Mouse (Mus musculus): ENCODE measurements around the gene Zbtb12. TPM values are rescaled to one million over a fixed set of nuclear protein-coding genes. Genes with fewer than 3 reads are reported as not detected.
"Not testable (repeated sequence)": the region's sequence is repeated elsewhere in the genome, so short reads cannot be mapped to it uniquely, and the experiment has no call there.

Gene Zbtb12
- polyA plus RNA-seq, 1 experiment: 10.2 TPM

DNA sequence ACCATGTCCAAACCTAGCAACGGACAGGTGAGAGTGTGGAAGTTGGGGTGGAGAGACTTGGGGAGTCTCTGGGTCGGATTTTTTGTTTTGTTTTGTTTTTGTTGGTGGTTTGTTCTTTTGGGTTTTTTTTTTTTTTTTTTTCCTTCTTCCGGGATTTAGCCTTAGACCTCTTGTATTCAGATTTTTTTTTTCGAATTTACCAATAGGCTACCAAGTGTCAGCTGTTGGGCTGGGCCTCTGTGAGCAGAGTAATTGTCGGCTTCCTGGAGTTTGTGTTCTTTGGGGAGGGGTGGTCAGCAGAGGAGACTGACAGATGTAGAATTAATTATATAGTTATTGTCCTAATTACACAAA is 20.6 kb downstream of the Zbtb12 start:
- H3K27me3 ChIP-seq (ENCODE audit: control insufficient read depth, insufficient read depth, insufficient read length): no peaks in the 10 kb centered on the region
- H3K79me2 ChIP-seq (ENCODE audit: control insufficient read depth, insufficient read depth): peaks cover 28% of the 10 kb centered on the region
- H3ac ChIP-seq (ENCODE audit: control insufficient read depth, insufficient read length): peak overlapping the region; percentile 75
- peaks cover 4% of the 10 kb centered on the region for H3K36me3 ChIP-seq (ENCODE audit: control insufficient read depth, insufficient read depth)
- H3K4me3 ChIP-seq: peak overlapping the region; percentile 91
- H3K4me2 ChIP-seq (ENCODE audit: low read depth): peak overlapping the region; percentile 80
- TF ChIP-seq SRF (IDR thresholded peaks at IDR 0.05; ENCODE audit: control insufficient read depth, insufficient read length, low read depth) (no peak), USF1 (IDR thresholded peaks at IDR 0.05; ENCODE audit: low read depth) (peak; percentile 34)

DNA sequence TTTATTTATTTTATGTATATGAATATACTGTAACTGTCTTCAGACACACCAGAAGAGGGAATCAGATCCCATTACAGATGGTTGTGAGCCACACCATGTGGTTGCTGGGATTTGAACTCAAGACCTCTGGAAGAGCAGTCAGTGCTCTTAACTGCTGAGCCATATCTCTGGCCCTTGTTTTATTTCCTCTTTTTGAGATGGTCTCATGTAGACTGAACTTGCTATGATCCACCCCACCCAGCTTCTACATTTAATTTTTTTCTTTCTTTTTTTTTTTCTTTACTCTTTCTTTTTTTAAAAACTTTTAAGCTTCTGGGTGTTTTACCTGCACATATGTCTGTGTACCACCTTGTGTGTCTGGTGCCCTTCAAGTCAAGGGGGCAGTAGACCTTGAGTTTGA is 21.5 kb downstream of the Zbtb12 start:
- H3K4me2 ChIP-seq (ENCODE audit: low read depth): peak overlapping the region; percentile 80
- not testable (repeated sequence) for H3K36me3 ChIP-seq (ENCODE audit: control insufficient read depth, insufficient read depth); H3K27me3 ChIP-seq (ENCODE audit: control insufficient read depth, insufficient read depth, insufficient read length); H3K4me3 ChIP-seq; H3ac ChIP-seq (ENCODE audit: control insufficient read depth, insufficient read length)
- H3K79me2 ChIP-seq (ENCODE audit: control insufficient read depth, insufficient read depth): peaks cover 28% of the 10 kb centered on the region

DNA sequence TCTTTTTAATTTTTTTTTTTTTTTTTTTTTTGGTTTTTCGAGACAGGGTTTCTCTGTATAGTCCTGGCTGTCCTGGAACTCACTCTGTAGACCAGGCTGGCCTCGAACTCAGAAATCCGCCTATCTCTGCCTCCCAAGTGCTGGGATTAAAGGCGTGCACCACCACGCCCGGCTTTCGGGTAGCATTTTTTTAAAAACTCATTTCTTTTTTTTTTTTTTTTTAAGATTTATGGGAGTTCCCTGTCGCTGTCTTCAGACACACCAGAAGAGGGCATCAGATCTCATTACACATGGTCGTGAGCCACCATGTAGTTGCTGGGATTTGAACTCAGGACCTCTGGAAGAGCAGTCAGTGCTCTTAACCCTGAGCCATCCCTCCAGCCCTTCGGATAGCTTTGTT is 22.7 kb downstream of the Zbtb12 start:
- not testable (repeated sequence) for H3K36me3 ChIP-seq (ENCODE audit: control insufficient read depth, insufficient read depth); H3K4me2 ChIP-seq (ENCODE audit: low read depth); H3K4me3 ChIP-seq; H3ac ChIP-seq (ENCODE audit: control insufficient read depth, insufficient read length); H3K27me3 ChIP-seq (ENCODE audit: control insufficient read depth, insufficient read depth, insufficient read length)
- H3K79me2 ChIP-seq (ENCODE audit: control insufficient read depth, insufficient read depth): peaks cover 28% of the 10 kb centered on the region

DNA sequence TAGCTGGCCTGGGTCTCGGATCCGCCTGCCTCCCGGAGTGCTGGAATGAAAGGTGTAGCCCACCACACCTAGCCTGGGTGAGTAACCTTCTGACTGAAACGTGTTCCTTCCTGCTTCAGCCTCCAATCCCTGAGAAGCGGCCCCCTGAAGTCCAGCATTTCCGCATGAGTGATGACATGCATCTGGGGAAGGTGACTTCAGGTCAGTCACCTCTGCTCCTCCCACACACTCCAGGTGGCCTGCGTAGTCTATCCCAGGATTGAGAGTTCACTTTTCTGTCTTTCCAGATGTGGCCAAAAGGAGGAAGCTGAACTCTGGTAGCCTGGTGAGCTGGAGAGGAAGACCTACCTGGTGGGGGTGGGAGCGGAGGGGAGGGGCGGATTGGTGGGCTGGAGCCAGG is 23.6 kb downstream of the Zbtb12 start:
- H3K27me3 ChIP-seq (ENCODE audit: control insufficient read depth, insufficient read depth, insufficient read length): no peaks in the 10 kb centered on the region
- no peak overlapping the region for H3ac ChIP-seq (ENCODE audit: control insufficient read depth, insufficient read length)
- H3K79me2 ChIP-seq (ENCODE audit: control insufficient read depth, insufficient read depth): peaks cover 28% of the 10 kb centered on the region
- TF ChIP-seq MAX (IDR thresholded peaks at IDR 0.05; ENCODE audit: low read depth) (no peak), SRF (IDR thresholded peaks at IDR 0.05; ENCODE audit: control insufficient read depth, insufficient read length, low read depth) (no peak), POLR2A (IDR thresholded peaks at IDR 0.05; ENCODE audit: insufficient read length, low read depth) (no peak), MYOD1 (IDR thresholded peaks at IDR 0.05; ENCODE audit: control insufficient read depth in 1 of 3, insufficient read length in 2 of 3, low read depth in 2 of 3) (no peak), TCF3 (IDR thresholded peaks at IDR 0.05; ENCODE audit: insufficient read length, low read depth) (no peak), USF1 (IDR thresholded peaks at IDR 0.05; ENCODE audit: low read depth) (no peak), POLR2AphosphoS2 (IDR thresholded peaks at IDR 0.05; ENCODE audit: insufficient read length, low read depth) (no peak), CEBPB (IDR thresholded peaks at IDR 0.05; ENCODE audit: insufficient read depth, poor library complexity, severe bottlenecking) (no peak)
- H3K36me3 ChIP-seq (ENCODE audit: control insufficient read depth, insufficient read depth): peaks cover 5% of the 10 kb centered on the region
- no peak overlapping the region for H3K4me2 ChIP-seq (ENCODE audit: low read depth)
- H3K4me3 ChIP-seq: no peak overlapping the region

DNA sequence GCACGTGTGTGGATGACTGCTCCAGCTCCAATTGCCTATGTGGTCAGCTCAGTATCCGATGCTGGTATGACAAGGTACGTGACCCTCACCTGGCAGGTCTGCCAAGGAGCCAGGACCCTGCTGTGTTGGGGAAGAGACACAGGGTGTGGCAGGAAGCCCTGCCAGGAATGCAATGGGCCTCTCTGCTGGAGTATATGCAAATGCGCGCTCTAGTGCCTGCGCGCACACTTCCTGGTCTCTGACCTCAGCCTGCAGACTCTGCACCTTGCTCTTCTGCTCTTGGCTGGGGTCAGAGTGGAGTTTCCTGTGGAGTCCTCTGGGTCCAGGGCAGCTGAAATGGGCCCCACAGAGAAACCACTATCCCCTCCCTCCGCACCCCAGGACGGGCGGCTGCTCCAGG is 31.7 kb downstream of the Zbtb12 start:
- Histone ChIP-seq H3ac (ENCODE audit: control insufficient read depth, insufficient read length) (no peak overlapping the region), H3K27me3 (ENCODE audit: control insufficient read depth, insufficient read depth, insufficient read length) (no peaks in the 10 kb centered on the region), H3K4me2 (ENCODE audit: low read depth) (no peak overlapping the region), H3K79me2 (ENCODE audit: control insufficient read depth, insufficient read depth) (no peaks in the 10 kb centered on the region), H3K36me3 (ENCODE audit: control insufficient read depth, insufficient read depth) (peaks cover 22% of the 10 kb centered on the region), H3K4me3 (no peak overlapping the region)
- TF ChIP-seq POLR2A (IDR thresholded peaks at IDR 0.05; ENCODE audit: insufficient read length, low read depth) (peak; percentile 3), POLR2AphosphoS2 (IDR thresholded peaks at IDR 0.05; ENCODE audit: insufficient read length, low read depth) (no peak)

DNA sequence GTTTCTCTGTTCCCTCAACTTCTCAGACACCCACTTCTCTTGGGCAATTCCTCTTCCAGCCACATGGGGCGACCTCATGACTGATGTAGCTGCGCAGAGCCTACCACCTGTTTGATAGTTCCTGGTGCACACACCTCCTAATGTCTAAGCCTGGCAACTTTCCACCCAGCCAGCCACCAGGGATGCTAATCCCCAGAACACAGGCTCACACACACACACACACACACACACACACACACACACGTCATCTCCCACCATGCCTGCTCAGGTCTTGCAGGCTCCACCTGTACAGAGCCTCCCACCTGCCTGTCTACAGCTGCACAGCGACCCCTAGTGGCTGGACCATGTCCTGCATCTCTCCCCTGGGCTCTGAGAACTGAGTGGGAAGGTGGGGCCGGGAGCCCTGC is 32.7 kb downstream of the Zbtb12 start:
- TF ChIP-seq POLR2AphosphoS2 (IDR thresholded peaks at IDR 0.05; ENCODE audit: insufficient read length, low read depth) (peak; percentile 67), TCF12 (IDR thresholded peaks at IDR 0.05; ENCODE audit: insufficient read depth, poor library complexity, severe bottlenecking) (no peak), MYOD1 (IDR thresholded peaks at IDR 0.05; ENCODE audit: control insufficient read depth in 1 of 3, insufficient read length in 2 of 3, low read depth in 2 of 3) (peak in 1 of 3 experiments; percentile 38)
- H3K4me3 ChIP-seq: no peak overlapping the region
- peaks cover 22% of the 10 kb centered on the region for H3K36me3 ChIP-seq (ENCODE audit: control insufficient read depth, insufficient read depth)
- H3K4me2 ChIP-seq (ENCODE audit: low read depth): no peak overlapping the region
- H3K27me3 ChIP-seq (ENCODE audit: control insufficient read depth, insufficient read depth, insufficient read length): no peaks in the 10 kb centered on the region
- H3ac ChIP-seq (ENCODE audit: control insufficient read depth, insufficient read length): no peak overlapping the region
- H3K79me2 ChIP-seq (ENCODE audit: control insufficient read depth, insufficient read depth): no peaks in the 10 kb centered on the region

DNA sequence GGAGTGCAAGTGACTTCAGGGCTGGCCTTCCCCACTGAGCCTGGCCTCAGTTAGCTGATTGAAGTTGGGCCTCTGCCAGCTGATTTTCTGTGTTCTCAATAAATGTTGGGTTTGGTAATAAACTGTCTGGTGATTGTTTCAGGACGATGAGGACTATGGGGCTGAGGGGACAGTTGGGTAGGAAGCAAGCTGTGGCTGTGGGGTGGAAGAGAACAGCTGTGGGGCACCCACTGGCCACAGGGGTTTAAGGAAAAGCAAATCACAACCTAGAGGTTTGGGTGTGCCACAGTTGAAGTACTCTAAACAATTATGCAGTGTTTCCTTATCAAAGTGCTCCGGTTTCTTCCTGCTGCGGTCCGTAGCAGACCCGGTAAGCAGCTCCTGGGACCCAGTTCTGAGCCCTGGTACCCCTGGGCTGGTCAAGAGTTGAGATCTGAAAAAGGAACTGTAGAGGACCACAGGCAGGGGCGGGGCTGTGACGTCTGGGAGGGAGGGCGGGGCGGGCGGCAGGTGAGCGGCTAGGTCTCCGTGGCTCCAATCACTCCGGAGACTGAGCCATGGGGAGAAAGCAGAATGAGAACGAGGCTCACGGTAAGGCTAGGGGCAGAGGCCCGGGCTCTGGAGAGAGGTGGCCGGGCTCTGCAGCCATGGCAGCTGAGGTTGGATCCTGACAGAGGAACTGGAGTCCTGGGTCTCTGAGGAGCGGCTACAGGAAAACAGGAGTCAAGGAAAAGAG is 34.8 kb downstream of the Zbtb12 start, which contains the start of gene Slc44a4:
Slc44a4 (plus strand) TSS at position 537 of the 736 bp plus-strand sequence.
- Histone ChIP-seq H3K4me3 (no peak within 1 kb of the TSS), H3K79me2 (ENCODE audit: control insufficient read depth, insufficient read depth) (no peaks in the 10 kb centered on the region), H3K27me3 (ENCODE audit: control insufficient read depth, insufficient read depth, insufficient read length) (no peaks in the 10 kb centered on the region), H3K4me2 (ENCODE audit: low read depth) (peak within 1 kb of the TSS; percentile 50), H3K36me3 (ENCODE audit: control insufficient read depth, insufficient read depth) (peaks cover 14% of the 10 kb centered on the region), H3ac (ENCODE audit: control insufficient read depth, insufficient read length) (no peak within 1 kb of the TSS)
- TF ChIP-seq MYOG (IDR thresholded peaks at IDR 0.05; ENCODE audit: control insufficient read depth in 1 of 3, insufficient read depth in 1 of 3, insufficient read length in 2 of 3, low read depth in 2 of 3): peak in 2 of 3 experiments; percentile 39 to 70
- peak in 1 of 3 experiments; percentile 53 for TF ChIP-seq MYOD1 (IDR thresholded peaks at IDR 0.05; ENCODE audit: control insufficient read depth in 1 of 3, insufficient read length in 2 of 3, low read depth in 2 of 3)
- no peak for TF ChIP-seq USF1 (IDR thresholded peaks at IDR 0.05; ENCODE audit: low read depth)
- TF ChIP-seq REST (IDR thresholded peaks at IDR 0.05; ENCODE audit: insufficient read depth, insufficient read length): no peak
- no peak for TF ChIP-seq TCF3 (IDR thresholded peaks at IDR 0.05; ENCODE audit: insufficient read length, low read depth)
- TF ChIP-seq POLR2AphosphoS2 (IDR thresholded peaks at IDR 0.05; ENCODE audit: insufficient read length, low read depth): no peak
- TF ChIP-seq CEBPB (IDR thresholded peaks at IDR 0.05; ENCODE audit: insufficient read depth, poor library complexity, severe bottlenecking): no peak
